Comparison of ENCODE assay signal across 19 mouse cellular contexts in genomic region chr14:60764526-60764925, GRCm38 (mm10). TPM values are rescaled to one million over a fixed set of nuclear protein-coding genes. Genes with fewer than 3 reads are reported as not detected.
A peak's percentile ranks its signal among the peaks of the same experiment; 100 is the strongest.
DNase-seq lines count a peak whose midpoint lies in the region; ATAC-seq and TF ChIP-seq lines count a peak whose summit lies in the region.
"Had no signal": no experiment of that assay in that cellular context is flagged by ENCODE, and none has a peak within 500 bp of the region (broad histone marks: within the 10 kb centered on the region; RNA-seq: fewer than 3 reads in every experiment).

No protein-coding gene starts in this region.

- no peaks in the 10 kb centered on the region for H3K27me3 ChIP-seq in heart, embryonic 11.5 days (ENCODE audit: control insufficient read depth, insufficient read depth, low read length)
- no peaks in the 10 kb centered on the region for H3K27me3 ChIP-seq in kidney, postnatal 0 days (ENCODE audit: insufficient read depth, low read length)
- H3K27me3 ChIP-seq in kidney, embryonic 14.5 days (ENCODE audit: control insufficient read depth, insufficient read depth, low read length): no peaks in the 10 kb centered on the region
- H3K27me3 ChIP-seq in ES-Bruce4 (ENCODE audit: control insufficient read depth, insufficient read depth, low read length, poor library complexity, severe bottlenecking): no peaks in the 10 kb centered on the region
- H3K27me3 ChIP-seq: CH12.LX; limb, embryonic 15.5 days had no signal

- no peaks in the 10 kb centered on the region for H3K9me3 ChIP-seq in heart, embryonic 11.5 days (replicated peaks; ENCODE audit: control insufficient read depth, low read length)
- no peaks in the 10 kb centered on the region for H3K9me3 ChIP-seq in kidney, postnatal 0 days (replicated peaks; ENCODE audit: low read length)
- no peaks in the 10 kb centered on the region for H3K9me3 ChIP-seq in kidney, embryonic 14.5 days (ENCODE audit: control insufficient read depth, low read length)
- no peaks in the 10 kb centered on the region for H3K9me3 ChIP-seq in ES-Bruce4 (replicated peaks; ENCODE audit: control insufficient read depth, insufficient read depth, low read length, poor library complexity, severe bottlenecking)
- H3K9me3 ChIP-seq: forebrain, embryonic 10.5 days; hindbrain, embryonic 10.5 days; limb, embryonic 15.5 days had no signal

- TF ChIP-seq POLR2A in ES-Bruce4 (IDR thresholded peaks at IDR 0.05; ENCODE audit: insufficient read depth, low read length): no peak
- TF ChIP-seq POLR2A in bone marrow macrophage, adult 2 months (IDR thresholded peaks at IDR 0.05; ENCODE audit: borderline replicate concordance, low read depth, low read length): no peak

- no peak for DNase-seq in heart, adult 18-20 months
- no peak for DNase-seq in kidney, postnatal 0 days (ENCODE audit: low spot score)
- DNase-seq in left cerebral cortex, postnatal 25 days (ENCODE audit: low spot score in 2 of 2): no peak
- DNase-seq: cerebellum, adult 11-12 months; cerebellum, postnatal 25 days; forebrain, postnatal 0 days; kidney, adult 18-20 months; lung, adult 2 months; thymus, adult 2 months had no signal

- peaks cover 12% of the 10 kb centered on the region for H3K36me3 ChIP-seq in heart, embryonic 11.5 days (ENCODE audit: control insufficient read depth, insufficient read depth, low read length)
- H3K36me3 ChIP-seq in kidney, postnatal 0 days (ENCODE audit: insufficient read depth, low read length): peaks cover 14% of the 10 kb centered on the region; the same call in 1 of the 2 replicates
- peaks cover 16% of the 10 kb centered on the region for H3K36me3 ChIP-seq in kidney, embryonic 14.5 days (ENCODE audit: control insufficient read depth, insufficient read depth, low read length)
- no peaks in the 10 kb centered on the region; the same call in 1 of the 2 replicates for H3K36me3 ChIP-seq in ES-Bruce4 (ENCODE audit: control insufficient read depth, insufficient read depth, low read length, poor library complexity, severe bottlenecking)

- no peak for ATAC-seq in heart, embryonic 11.5 days (replicated peaks; ENCODE audit: insufficient number of reproducible peaks, low FRiP score, low TSS enrichment)
- 0 out of 2 replicates have a peak, but pooled peaks have one; percentile 3 for ATAC-seq in kidney, postnatal 0 days (replicated peaks; ENCODE audit: low FRiP score, low read depth)
- no peak for ATAC-seq in kidney, embryonic 14.5 days (ENCODE audit: low FRiP score, low TSS enrichment)
- ATAC-seq: forebrain, postnatal 0 days had no signal

- peaks cover 12% of the 10 kb centered on the region; the same call in 1 of the 2 replicates for H3K4me1 ChIP-seq in heart, embryonic 11.5 days (ENCODE audit: control insufficient read depth, insufficient read depth, low read length)
- 0 out of 2 replicates have a peak, but pooled peaks cover 2% of the 10 kb centered on the region for H3K4me1 ChIP-seq in kidney, postnatal 0 days (replicated peaks; ENCODE audit: insufficient read depth, low read length)
- H3K4me1 ChIP-seq in kidney, embryonic 14.5 days (ENCODE audit: control insufficient read depth, insufficient read depth, low read length): 0 out of 2 replicates have a peak, but pooled peaks cover 3% of the 10 kb centered on the region
- H3K4me1 ChIP-seq in ES-Bruce4 (ENCODE audit: control insufficient read depth, insufficient read depth, low read length): peaks cover 23% of the 10 kb centered on the region
- H3K4me1 ChIP-seq in bone marrow macrophage, adult 2 months (ENCODE audit: control insufficient read depth, insufficient read depth, low read length): peaks cover 39% of the 10 kb centered on the region

- TF ChIP-seq CTCF in kidney, postnatal 0 days (IDR thresholded peaks at IDR 0.05; ENCODE audit: low read depth): no peak
- TF ChIP-seq CTCF in ES-Bruce4 (IDR thresholded peaks at IDR 0.05; ENCODE audit: low read depth, low read length): no peak
- no peak for TF ChIP-seq CTCF in bone marrow macrophage, adult 2 months (IDR thresholded peaks at IDR 0.05; ENCODE audit: low read depth, low read length)

- 60% methylated on average over 4 of the region's 4 CpGs for WGBS in heart, embryonic 11.5 days (ENCODE audit: insufficient replicate concordance)
- 48% methylated on average over 4 of the region's 4 CpGs for WGBS in kidney, postnatal 0 days
- 51% methylated on average over 4 of the region's 4 CpGs for WGBS in kidney, embryonic 14.5 days

- peak overlapping the region; percentile 46; the same call in 1 of the 2 replicates for H3K27ac ChIP-seq in heart, embryonic 11.5 days (ENCODE audit: low read depth, low read length)
- no peak overlapping the region for H3K27ac ChIP-seq in kidney, postnatal 0 days
- no peak overlapping the region; the same call in 1 of the 2 replicates for H3K27ac ChIP-seq in kidney, embryonic 14.5 days (ENCODE audit: low read depth, low read length)
- H3K27ac ChIP-seq in ES-Bruce4 (ENCODE audit: insufficient read depth, low read length): peak overlapping the region; percentile 85
- peak overlapping the region; percentile 68 for H3K27ac ChIP-seq in bone marrow macrophage, adult 2 months (ENCODE audit: insufficient read depth, low read depth, low read length)
- H3K27ac ChIP-seq: hindbrain, embryonic 10.5 days; limb, embryonic 15.5 days had no signal

- intact Hi-C loops in left cerebral cortex, postnatal 25 days (cut with DNase I): no loop called here

- H3K4me3 ChIP-seq in heart, embryonic 11.5 days (ENCODE audit: low read depth, low read length): no peak overlapping the region
- H3K4me3 ChIP-seq in kidney, postnatal 0 days (replicated peaks; ENCODE audit: low read depth, low read length): no peak overlapping the region
- no peak overlapping the region for H3K4me3 ChIP-seq in kidney, embryonic 14.5 days (ENCODE audit: low read length)
- no peak overlapping the region for H3K4me3 ChIP-seq in ES-Bruce4 (ENCODE audit: low read depth, low read length)
- H3K4me3 ChIP-seq in bone marrow macrophage, adult 2 months (ENCODE audit: insufficient read depth, low read length): no peak overlapping the region
- H3K4me3 ChIP-seq: forebrain, embryonic 10.5 days; hindbrain, embryonic 10.5 days; limb, embryonic 15.5 days had no signal

- TF ChIP-seq EP300 in ES-Bruce4 (IDR thresholded peaks at IDR 0.05; ENCODE audit: insufficient read depth, low read depth, low read length): peak; percentile 51; the same call in 1 of the 2 replicates

- H3K9ac ChIP-seq in heart, embryonic 11.5 days (ENCODE audit: low read depth, low read length): no peak overlapping the region
- H3K9ac ChIP-seq in kidney, postnatal 0 days (ENCODE audit: low read depth, low read length): no peak overlapping the region
- no peak overlapping the region for H3K9ac ChIP-seq in kidney, embryonic 14.5 days (ENCODE audit: low read depth, low read length)
- H3K9ac ChIP-seq in ES-Bruce4 (ENCODE audit: low read depth, poor library complexity, severe bottlenecking): no peak overlapping the region
- H3K9ac ChIP-seq: forebrain, postnatal 0 days; limb, embryonic 15.5 days had no signal

- no peak overlapping the region for H3K4me2 ChIP-seq in heart, embryonic 11.5 days
- H3K4me2 ChIP-seq in kidney, postnatal 0 days (ENCODE audit: low read length): no peak overlapping the region
- H3K4me2 ChIP-seq in kidney, embryonic 14.5 days (replicated peaks; ENCODE audit: low read depth, low read length): no peak overlapping the region
- H3K4me2 ChIP-seq: limb, embryonic 15.5 days had no signal

RNA-seq across cellular contexts. Expression of gene C1qtnf9, which starts 3.4 kb away (rescaled TPM):
- polyA plus RNA-seq in heart, embryonic 11.5 days (2014; fragmentation: Nextera tagmentation; extraction: Ambion mirVana): not detected in 2 replicates
- 10 to 100 TPM; 42.7 to 47.8 TPM for total RNA-seq in heart, adult 18-20 months (2021)
- 0.30 and 0.50 TPM in 2 replicates for polyA plus RNA-seq in kidney, postnatal 0 days (2015; fragmentation: Nextera tagmentation; extraction: Ambion mirVana)
- polyA plus RNA-seq in kidney, embryonic 14.5 days (2014; fragmentation: Nextera tagmentation; extraction: Ambion mirVana): 0.46 TPM in 1 of 2 replicates, not detected in the other
- polyA plus RNA-seq in ES-Bruce4 (2011; ENCODE audit: insufficient read depth, insufficient read length, low read depth, missing spikeins): not detected in 2 replicates
- polyA plus RNA-seq in bone marrow macrophage, adult 2 months (2012; ENCODE audit: insufficient read depth, insufficient read length, missing spikeins): not detected in 2 replicates
- under 1 TPM; 0.34 to 0.48 TPM for total RNA-seq in left cerebral cortex, postnatal 25 days (2021)
- total RNA-seq: CH12.LX; forebrain, postnatal 0 days; monocyte, adult 5-6 weeks had no signal
- polyA plus RNA-seq: forebrain, postnatal 0 days; neural tube, embryonic 11.5 days had no signal

RNA-seq across cellular contexts. Expression of gene Mipep, which starts 19.8 kb away (rescaled TPM):
- polyA plus RNA-seq in heart, embryonic 11.5 days (2014; fragmentation: Nextera tagmentation; extraction: Ambion mirVana): 26.0 and 29.9 TPM in 2 replicates
- total RNA-seq in heart, adult 18-20 months (2021): 10 to 100 TPM; 70.0 to 75.1 TPM
- 17.8 and 18.5 TPM in 2 replicates for polyA plus RNA-seq in kidney, postnatal 0 days (2015; fragmentation: Nextera tagmentation; extraction: Ambion mirVana)
- polyA plus RNA-seq in kidney, embryonic 14.5 days (2014; fragmentation: Nextera tagmentation; extraction: Ambion mirVana): 16.3 and 26.5 TPM in 2 replicates
- 25.9 and 26.0 TPM in 2 replicates for polyA plus RNA-seq in ES-Bruce4 (2011; ENCODE audit: insufficient read depth, insufficient read length, low read depth, missing spikeins)
- 6.9 and 8.0 TPM in 2 replicates for polyA plus RNA-seq in bone marrow macrophage, adult 2 months (2012; ENCODE audit: insufficient read depth, insufficient read length, missing spikeins)
- total RNA-seq in left cerebral cortex, postnatal 25 days (2021): 10 to 100 TPM; 24.7 to 25.7 TPM

Comparison
In these comparisons a context has a peak if more than half of its experiments do, and no peak if none do; other contexts are left out.
1. H3K27ac ChIP-seq: peak in heart, embryonic 11.5 days (single experiment), ES-Bruce4 (single experiment) and bone marrow macrophage, adult 2 months (single experiment); none in kidney, postnatal 0 days (single experiment) and kidney, embryonic 14.5 days (single experiment).